Mouse (Mus musculus) natural killer cell, adult 2 months (primary cell): ENCODE results near the gene Ccdc175.

ENCODE experiments used
- DNase-seq, 2 experiments: peaks; one replicate each; pipeline ENCODE4 v3.0.0; 2022; ENCODE audit warnings: low spot score in 2 of 2

Ccdc175 gene

DNA sequence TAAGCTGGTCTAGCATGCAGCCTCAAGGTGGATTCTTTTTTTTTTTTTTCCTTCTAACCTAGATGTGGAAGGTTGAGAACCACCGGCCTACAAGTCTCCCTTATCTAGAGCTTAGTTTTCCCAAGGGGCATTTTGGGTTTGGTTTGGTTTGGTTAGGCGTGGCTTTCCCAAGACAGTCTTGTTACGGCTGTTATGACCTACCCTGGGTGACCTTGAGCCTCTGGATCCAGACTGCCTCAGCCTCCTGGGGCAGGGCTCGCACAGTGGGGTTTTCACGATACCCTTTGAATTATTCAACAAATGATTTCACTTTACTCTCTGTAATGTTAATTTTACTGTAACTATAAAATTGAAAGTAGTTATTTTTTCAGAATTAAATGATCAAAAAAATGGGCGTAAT, 82.1 kb downstream of the Ccdc175 start:
- no peak for DNase-seq

GRCm38 (mm10) chr12:72096966-72097365, 87.9 kb downstream of the Ccdc175 start:
- DNase-seq = no peak

GRCm38 (mm10) chr12:72089802-72090201, 95.0 kb downstream of the Ccdc175 start:
- no peak for DNase-seq

GRCm38 (mm10) chr12:72086166-72086825, 98.5 kb downstream of the Ccdc175 start:
- peak in 1 of 2 experiments; percentile 7 for DNase-seq

DNA sequence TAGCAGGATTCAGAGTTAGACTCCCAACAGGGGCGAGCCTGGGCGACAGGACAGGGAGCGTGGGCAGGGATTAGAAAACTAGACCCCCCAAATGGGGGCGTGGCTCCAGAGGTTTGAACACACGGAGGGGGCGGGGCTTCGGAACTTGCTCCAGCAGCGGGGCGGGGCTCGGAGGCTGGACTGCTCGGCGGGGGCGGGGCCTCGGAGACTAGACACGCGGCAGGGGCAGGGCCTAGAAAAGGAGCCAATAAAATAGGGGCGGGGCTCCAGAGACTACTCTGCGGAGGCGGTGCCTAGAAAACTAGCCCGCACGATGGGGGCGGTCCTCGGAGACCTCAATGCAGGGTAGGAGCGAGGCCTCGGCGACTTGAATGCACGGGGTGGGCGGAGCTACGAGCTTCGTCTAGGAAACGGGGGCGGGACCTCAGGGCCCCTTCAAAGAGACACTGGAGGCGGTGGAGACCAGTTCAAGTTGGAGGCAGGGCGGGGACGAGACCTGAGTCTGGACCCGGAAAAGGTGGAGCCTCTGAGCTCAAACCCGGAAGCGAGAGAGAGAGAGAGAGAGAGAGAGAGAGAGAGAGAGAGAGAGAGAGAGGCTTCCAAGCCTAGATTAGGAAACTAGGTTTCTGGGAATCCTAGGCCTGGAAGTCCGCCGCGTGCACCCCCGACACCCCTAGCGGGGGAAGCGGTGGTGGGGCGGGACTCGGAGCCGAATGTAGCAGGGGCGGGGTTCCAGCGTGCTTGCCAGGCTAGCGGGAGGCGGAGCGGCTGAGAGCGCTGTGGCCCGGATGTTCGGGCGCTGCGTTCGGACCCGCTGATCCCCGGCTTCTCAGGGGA, 99.3 kb downstream of the Ccdc175 start, which contains the start of the genes L3hypdh and Jkamp:
L3hypdh (minus strand) TSS at position 111 of the 837 bp plus-strand sequence.
Jkamp (plus strand) TSS at position 261 of the 837 bp plus-strand sequence.
- peak; percentile 100 for DNase-seq

- no peak for DNase-seq
Measured at GRCm38 (mm10) chr12:72085024-72085328, 99.9 kb downstream of the Ccdc175 start.

- no peak for DNase-seq
Measured at GRCm38 (mm10) chr12:72084261-72085023, 100.4 kb downstream of the Ccdc175 start.

DNA sequence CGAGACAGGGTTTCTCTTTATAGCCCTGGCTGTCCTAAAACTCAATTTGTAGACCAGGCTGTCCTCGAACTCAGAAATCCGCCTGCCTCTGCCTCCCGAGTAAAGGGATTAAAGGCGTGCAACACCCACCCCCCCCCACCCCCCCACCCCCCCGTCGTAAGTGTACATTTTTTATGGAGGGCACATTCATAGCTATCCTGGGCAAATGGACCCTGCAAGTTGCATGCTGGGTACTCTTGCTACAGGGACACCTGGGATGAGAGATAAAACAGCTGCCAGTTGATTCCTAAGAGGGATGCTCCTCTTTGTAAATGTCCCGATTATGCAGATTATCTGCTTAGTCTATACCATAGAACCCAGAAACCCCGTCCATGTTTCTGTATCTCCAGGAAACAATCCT, 101.6 kb downstream of the Ccdc175 start:
- no peak for DNase-seq

DNA sequence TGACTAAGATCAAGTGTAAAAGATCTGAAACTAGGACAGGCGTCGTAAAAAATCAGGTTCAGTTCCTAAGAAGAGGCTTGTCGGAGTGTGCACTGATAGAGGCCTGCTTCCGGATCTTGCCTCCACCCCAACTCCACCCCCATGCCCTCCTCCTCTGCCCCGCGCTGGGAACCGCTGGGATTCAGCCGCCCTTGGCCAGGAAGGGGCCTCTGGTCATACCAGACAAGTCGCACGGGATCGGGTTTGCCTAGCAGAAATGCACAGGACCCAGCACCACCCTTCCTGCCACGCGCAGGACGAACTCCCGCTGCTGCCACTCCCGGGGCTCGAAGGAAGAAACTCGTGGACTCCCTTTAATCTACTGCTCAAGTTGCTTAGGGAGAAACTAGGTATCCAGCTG, 102.5 kb downstream of the Ccdc175 start:
- DNase-seq = no peak

DNA sequence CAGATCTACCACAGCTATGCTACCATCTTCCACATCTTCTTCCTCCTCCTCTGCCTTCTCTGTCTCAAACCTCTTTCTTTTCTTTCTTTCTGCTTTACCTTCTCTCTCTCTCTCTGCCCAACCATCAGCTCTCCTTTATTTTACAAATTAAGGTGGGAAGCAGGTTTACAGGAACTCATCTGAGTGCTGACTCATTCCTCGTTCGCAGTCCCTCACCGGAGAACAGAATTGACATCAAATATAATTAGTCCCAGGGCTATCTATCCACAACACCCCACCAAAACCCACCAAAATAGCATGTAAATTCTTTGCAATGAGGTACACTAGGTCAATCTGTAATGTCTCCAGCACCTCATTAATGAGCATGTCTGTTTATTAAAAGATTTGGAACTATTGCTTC, 102.9 kb downstream of the Ccdc175 start:
- DNase-seq = no peak

- no peak for DNase-seq
Measured at GRCm38 (mm10) chr12:72078248-72078647, 106.6 kb downstream of the Ccdc175 start.

DNA sequence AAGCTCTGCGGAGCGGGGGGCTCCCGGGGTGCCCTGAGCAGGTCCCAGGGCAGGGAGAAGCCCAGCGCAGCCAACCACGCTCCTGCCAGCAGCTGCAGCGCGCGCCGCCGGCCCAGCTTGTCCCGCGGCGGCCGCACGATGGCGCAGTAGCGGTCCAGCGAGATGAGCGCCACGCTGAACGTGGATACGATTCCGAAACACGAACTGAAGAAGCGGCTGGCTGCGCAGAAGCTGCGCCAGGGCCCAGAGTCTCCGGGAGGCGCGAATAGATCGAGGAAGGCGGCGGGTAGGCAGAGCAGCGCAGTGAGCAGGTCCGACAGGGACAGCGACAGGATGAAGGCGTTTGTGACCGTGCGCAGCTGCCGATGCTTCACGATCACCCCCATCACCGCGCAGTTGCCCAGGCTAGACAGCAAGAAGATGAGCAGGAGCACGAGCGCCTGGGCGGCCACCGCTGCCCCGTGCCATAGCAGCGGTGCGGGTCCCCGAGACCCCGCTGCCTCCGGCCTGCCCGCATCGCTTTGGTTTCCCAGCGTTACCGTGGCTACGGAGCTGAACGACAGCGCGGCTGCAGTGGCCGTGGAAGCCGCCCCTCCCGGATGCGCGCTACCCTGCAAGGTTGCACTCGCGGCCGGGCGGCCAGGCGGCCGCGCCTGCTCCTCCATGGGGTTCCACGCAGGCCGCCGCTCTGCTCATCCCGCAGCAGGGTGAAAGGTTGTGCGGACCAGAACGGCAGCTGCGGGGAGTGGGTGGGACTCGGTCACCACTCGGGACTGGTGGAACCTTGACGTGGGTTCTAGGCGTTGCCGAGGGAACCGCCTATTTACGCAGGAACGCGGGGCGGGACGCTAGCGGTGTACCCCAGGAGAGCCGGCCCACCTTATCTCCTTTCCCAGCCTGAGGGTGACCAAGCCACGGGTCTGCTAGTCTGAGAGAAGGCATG, 114.2 kb downstream of the Ccdc175 start, which contains the start of gene Gpr135:
Gpr135 (minus strand) TSS at position 799 of the 943 bp plus-strand sequence.
- peak; percentile 59 to 72 for DNase-seq

DNA sequence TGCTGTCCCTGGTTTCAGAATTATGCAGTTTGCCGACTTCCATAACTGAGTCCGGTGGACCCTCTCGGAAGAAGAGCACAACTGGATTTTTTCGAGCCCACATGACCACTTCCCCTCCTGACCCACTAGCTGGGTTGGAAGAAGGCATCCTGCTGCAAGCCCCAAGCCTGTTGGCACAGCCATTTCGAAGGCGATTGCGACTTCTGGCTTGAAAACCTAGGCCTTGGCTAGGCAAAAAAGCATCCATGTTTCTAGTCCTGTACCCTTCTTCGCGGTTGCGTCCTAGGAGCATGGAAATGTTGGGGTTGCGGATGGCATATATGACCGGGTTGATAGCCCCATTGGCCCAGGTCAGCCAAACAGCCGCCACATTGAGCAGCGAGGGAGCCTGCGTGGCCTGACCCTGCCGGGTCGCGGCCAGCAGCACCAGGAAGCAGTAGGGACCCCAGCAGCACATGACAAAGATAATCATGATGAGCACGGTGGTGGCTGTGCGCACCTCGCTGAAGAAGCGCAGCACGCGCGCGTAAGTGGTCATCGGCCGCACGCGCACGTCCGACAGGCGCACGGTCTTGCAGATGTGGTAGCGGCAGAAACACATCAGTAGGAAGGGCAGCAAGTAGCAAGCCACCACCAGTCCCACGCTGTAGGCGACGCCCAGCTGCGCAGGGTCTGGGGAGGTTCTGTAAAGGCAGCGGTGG, 115.1 kb downstream of the Ccdc175 start:
- no peak for DNase-seq

- DNase-seq = no peak
Measured at GRCm38 (mm10) chr12:72057780-72058179, 127.0 kb downstream of the Ccdc175 start.

- DNase-seq = no peak
Measured at GRCm38 (mm10) chr12:72053851-72054250, 131.0 kb downstream of the Ccdc175 start.

DNA sequence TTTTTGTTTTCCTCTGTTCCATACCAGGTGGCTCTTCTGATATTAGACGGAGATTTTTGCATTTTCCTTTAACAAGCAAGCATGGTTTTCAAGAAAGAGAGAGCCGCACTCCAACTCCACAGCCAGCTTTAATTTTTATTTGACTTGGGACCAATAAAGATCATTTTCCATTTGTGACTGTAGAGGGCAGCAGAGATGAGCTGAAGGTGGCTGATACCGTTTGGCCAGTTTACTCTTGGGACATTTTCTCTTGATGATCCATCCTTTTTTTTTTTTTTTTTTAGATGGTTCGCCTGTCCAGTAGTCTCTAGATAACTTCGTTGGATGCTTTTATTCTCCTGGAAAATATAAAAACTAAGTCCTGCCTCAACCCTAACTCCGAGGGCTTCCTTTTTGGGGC, 131.5 kb downstream of the Ccdc175 start:
- DNase-seq = no peak

- DNase-seq = no peak
Measured at GRCm38 (mm10) chr12:72052571-72052970, 132.3 kb downstream of the Ccdc175 start.
